Mouse (Mus musculus): Measurements from ENCODE around the gene Mrps18a. TPM values are rescaled to one million over a fixed set of nuclear protein-coding genes. Genes with fewer than 3 reads are reported as not detected.
A peak's percentile ranks its signal among the peaks of the same experiment; 100 is the strongest.

Gene Mrps18a
- 171 and 188 TPM in 2 replicates for polyA plus RNA-seq (2015; fragmentation: Nextera tagmentation; extraction: Ambion mirVana)

DNA sequence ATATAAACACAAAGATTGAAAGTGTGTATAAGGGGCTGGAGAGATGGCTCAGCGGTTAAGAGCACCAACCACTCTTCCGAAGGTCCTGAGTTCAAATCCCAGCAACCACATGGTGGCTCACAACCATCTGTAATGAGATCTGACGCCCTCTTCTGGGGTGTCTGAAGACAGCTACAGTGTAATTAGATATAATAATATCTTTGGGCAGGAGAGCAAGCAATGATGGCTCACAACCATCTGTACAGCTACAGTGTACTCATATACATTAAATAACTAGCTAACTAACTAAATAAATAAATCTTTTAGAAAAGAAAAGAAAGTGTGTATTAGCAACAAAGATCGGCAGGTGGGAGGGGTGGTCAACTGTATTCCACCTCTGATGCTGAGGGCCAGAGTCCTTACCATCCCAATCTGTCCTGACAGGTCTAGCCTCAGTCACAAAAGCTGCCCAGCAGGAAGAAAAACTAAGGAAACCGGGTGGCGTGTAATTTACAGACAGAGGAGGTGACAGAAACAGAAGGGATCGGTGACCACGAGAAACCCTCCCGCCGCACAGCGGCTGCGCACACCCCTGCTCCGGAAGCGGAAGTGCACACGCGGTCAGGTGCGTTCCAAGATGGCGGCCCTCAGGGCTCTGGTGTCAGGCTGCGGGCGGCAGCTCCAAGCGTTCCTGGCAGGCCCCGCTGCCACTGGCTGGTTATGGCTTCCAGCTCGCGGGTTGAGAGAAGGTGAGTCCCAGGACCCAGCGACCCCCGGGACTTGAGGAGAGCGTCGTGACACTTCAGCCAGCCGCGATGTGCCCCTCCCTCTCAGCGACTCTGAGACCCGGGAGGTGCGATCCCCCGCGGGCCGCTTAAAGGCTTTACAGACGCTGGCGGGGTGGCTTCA is at the start of gene Mrps18a:
Gene Mrps18a (plus strand): TSS at position 585 of the 888 bp plus-strand sequence.
- H3K9ac ChIP-seq (ENCODE audit: low read depth, low read length), result peak within 1 kb of the TSS; percentile 81
- peaks cover 9% of the 10 kb centered on the region for H3K4me1 ChIP-seq (replicated peaks; ENCODE audit: insufficient read depth, low read length)
- no peaks in the 10 kb centered on the region for H3K36me3 ChIP-seq (ENCODE audit: insufficient read depth, low read length)
- H3K4me3 ChIP-seq (replicated peaks; ENCODE audit: low read depth, low read length), result peak within 1 kb of the TSS; percentile 70
- 6% methylated on average over 36 of the region's 38 CpGs for WGBS
- peak; percentile 91 for ATAC-seq (replicated peaks; ENCODE audit: low FRiP score, low read depth)
- peak within 1 kb of the TSS; percentile 91 for H3K4me2 ChIP-seq (ENCODE audit: low read length)
- peak; percentile 95 for DNase-seq (ENCODE audit: low spot score)
- H3K27me3 ChIP-seq (ENCODE audit: insufficient read depth, low read length), result no peaks in the 10 kb centered on the region
- no peak for TF ChIP-seq CTCF (IDR thresholded peaks at IDR 0.05; ENCODE audit: low read depth)
- H3K27ac ChIP-seq, result peak within 1 kb of the TSS; percentile 51; the same call in 1 of the 2 replicates
- no peaks in the 10 kb centered on the region for H3K9me3 ChIP-seq (replicated peaks; ENCODE audit: low read length)

DNA sequence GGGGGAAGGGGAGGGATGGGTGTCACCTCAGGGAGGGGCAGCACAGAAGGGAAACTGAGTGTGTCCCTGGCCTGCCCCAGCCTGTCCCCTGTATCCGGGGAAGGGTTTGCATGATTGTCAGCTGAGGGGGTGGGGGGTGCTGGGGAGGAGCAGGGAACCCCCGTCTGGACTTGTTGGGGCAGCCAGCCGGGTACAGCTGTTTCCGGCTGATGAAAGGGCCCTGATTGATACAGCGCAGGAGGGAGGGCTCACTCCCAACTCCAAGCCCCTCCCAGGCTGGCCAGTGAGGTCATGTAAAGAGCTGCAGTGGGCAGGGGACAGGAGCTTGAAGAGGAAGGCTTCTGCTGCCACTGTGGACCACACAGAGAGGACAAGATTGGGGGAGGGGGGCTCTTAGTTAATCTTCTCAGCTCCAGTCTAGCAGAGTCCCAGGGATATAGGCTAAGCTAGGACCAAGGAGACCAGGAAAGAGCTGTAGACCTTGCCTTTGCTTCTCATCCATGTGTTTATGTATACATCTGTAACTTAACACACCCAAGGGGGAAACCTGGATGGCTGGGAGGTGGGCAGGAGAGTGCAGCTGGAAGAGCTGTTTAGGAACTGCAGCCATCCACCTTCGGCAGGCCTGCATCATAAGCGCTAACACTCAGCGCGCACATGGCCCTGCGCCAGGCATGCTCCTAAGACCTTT is 47.4 kb upstream of the Mrps18a start:
- Histone ChIP-seq H3K4me2 (ENCODE audit: low read length) (no peak overlapping the region), H3K4me1 (replicated peaks; ENCODE audit: insufficient read depth, low read length) (peaks cover 11% of the 10 kb centered on the region), H3K9me3 (replicated peaks; ENCODE audit: low read length) (no peaks in the 10 kb centered on the region), H3K27me3 (ENCODE audit: insufficient read depth, low read length) (no peaks in the 10 kb centered on the region), H3K9ac (ENCODE audit: low read depth, low read length) (no peak overlapping the region), H3K36me3 (ENCODE audit: insufficient read depth, low read length) (no peaks in the 10 kb centered on the region), H3K27ac (peak overlapping the region; percentile 10; the same call in 1 of the 2 replicates), H3K4me3 (replicated peaks; ENCODE audit: low read depth, low read length) (no peak overlapping the region)
- peak; percentile 73 for ATAC-seq (replicated peaks; ENCODE audit: low FRiP score, low read depth)
- TF ChIP-seq CTCF (IDR thresholded peaks at IDR 0.05; ENCODE audit: low read depth), result no peak
- DNase-seq (ENCODE audit: low spot score), result peak; percentile 61
- WGBS, result 12% methylated on average over 10 of the region's 10 CpGs

DNA sequence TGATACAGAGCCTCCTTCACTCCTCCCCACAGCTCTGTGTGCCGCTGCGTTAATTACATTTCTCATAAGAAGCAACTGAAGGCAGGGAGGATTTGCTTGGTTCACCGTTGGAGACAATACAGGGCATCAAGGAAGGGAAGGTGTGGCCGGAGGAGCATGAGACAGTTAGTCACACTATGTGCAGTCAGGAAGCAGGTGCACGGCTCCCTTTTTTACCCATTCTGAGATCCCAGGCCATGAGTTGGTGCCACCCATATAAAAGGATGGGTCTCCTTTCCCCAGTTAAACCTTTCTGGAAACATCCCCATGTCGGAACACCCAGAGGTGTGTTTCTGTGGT is 46.8 kb upstream of the Mrps18a start:
- DNase-seq (ENCODE audit: low spot score) (no peak), ATAC-seq (replicated peaks; ENCODE audit: low FRiP score, low read depth) (no peak; the same call in 1 of the 2 replicates)
- Histone ChIP-seq H3K27me3 (ENCODE audit: insufficient read depth, low read length) (no peaks in the 10 kb centered on the region), H3K4me3 (replicated peaks; ENCODE audit: low read depth, low read length) (no peak overlapping the region), H3K9me3 (replicated peaks; ENCODE audit: low read length) (no peaks in the 10 kb centered on the region), H3K36me3 (ENCODE audit: insufficient read depth, low read length) (no peaks in the 10 kb centered on the region), H3K4me2 (ENCODE audit: low read length) (no peak overlapping the region), H3K4me1 (replicated peaks; ENCODE audit: insufficient read depth, low read length) (peaks cover 11% of the 10 kb centered on the region), H3K27ac (no peak overlapping the region), H3K9ac (ENCODE audit: low read depth, low read length) (no peak overlapping the region)
- 34% methylated on average over 6 of the region's 6 CpGs for WGBS
- TF ChIP-seq CTCF (IDR thresholded peaks at IDR 0.05; ENCODE audit: low read depth), result no peak

DNA sequence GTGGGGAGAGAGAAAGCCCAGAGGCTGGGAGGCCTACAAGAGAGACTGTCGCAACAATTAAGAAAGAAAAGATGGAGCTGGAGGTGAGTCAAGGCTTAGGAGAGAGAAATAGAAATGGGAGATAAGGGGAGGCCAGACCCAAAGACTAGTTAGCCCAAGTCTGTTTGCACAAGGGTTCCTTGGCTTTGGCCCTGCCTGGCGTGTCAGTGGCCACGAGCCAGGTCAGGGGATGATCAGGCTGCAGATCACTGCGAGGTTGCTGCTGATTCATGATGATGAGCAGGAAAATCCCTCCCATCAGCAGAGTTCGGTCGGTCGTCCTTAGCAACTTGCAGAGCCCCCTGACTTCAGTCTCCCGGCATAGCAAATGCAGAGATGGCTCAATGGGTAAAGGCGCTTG is 40.7 kb upstream of the Mrps18a start:
- 70% methylated on average over 9 of the region's 9 CpGs for WGBS
- no peak overlapping the region for H3K4me2 ChIP-seq (ENCODE audit: low read length)
- no peak for DNase-seq (ENCODE audit: low spot score)

DNA sequence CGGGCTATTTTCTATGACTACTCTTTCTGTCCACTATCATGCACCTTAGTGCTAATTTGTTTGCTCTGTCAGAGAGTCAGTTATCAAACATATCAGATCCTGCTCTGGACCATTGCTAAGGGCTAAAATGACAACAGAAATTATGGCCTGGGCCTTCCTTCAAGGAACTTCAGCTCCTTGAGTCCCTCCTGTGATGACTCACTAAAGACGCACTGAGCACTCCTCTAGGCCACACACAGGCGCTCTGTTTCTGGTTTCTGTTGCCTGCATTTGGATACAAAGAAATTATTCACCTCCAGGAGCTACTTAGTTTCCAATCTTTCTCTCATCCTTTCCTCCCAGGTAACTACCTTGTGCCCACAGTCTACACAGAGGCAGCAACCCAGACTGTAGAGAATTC is 39.3 kb upstream of the Mrps18a start:
- Histone ChIP-seq H3K27me3 (ENCODE audit: insufficient read depth, low read length) (no peaks in the 10 kb centered on the region), H3K4me3 (replicated peaks; ENCODE audit: low read depth, low read length) (no peak overlapping the region), H3K27ac (no peak overlapping the region), H3K9me3 (replicated peaks; ENCODE audit: low read length) (no peaks in the 10 kb centered on the region), H3K36me3 (ENCODE audit: insufficient read depth, low read length) (no peaks in the 10 kb centered on the region), H3K4me1 (replicated peaks; ENCODE audit: insufficient read depth, low read length) (peaks cover 14% of the 10 kb centered on the region), H3K4me2 (ENCODE audit: low read length) (no peak overlapping the region), H3K9ac (ENCODE audit: low read depth, low read length) (no peak overlapping the region)
- 82% methylated on average over 3 of the region's 3 CpGs for WGBS
- no peak for TF ChIP-seq CTCF (IDR thresholded peaks at IDR 0.05; ENCODE audit: low read depth)
- DNase-seq (ENCODE audit: low spot score) (no peak), ATAC-seq (replicated peaks; ENCODE audit: low FRiP score, low read depth) (no peak)

More for the DNA sequence above, 40.7 kb upstream of the Mrps18a start:
- TF ChIP-seq CTCF (IDR thresholded peaks at IDR 0.05; ENCODE audit: low read depth), result no peak
- no peak overlapping the region for H3K4me3 ChIP-seq (replicated peaks; ENCODE audit: low read depth, low read length)
- H3K27me3 ChIP-seq (ENCODE audit: insufficient read depth, low read length), result no peaks in the 10 kb centered on the region
- no peaks in the 10 kb centered on the region for H3K36me3 ChIP-seq (ENCODE audit: insufficient read depth, low read length)
- ATAC-seq (replicated peaks; ENCODE audit: low FRiP score, low read depth), result no peak
- H3K9me3 ChIP-seq (replicated peaks; ENCODE audit: low read length), result no peaks in the 10 kb centered on the region
- H3K4me1 ChIP-seq (replicated peaks; ENCODE audit: insufficient read depth, low read length), result peaks cover 14% of the 10 kb centered on the region
- H3K9ac ChIP-seq (ENCODE audit: low read depth, low read length), result no peak overlapping the region
- H3K27ac ChIP-seq, result no peak overlapping the region

DNA sequence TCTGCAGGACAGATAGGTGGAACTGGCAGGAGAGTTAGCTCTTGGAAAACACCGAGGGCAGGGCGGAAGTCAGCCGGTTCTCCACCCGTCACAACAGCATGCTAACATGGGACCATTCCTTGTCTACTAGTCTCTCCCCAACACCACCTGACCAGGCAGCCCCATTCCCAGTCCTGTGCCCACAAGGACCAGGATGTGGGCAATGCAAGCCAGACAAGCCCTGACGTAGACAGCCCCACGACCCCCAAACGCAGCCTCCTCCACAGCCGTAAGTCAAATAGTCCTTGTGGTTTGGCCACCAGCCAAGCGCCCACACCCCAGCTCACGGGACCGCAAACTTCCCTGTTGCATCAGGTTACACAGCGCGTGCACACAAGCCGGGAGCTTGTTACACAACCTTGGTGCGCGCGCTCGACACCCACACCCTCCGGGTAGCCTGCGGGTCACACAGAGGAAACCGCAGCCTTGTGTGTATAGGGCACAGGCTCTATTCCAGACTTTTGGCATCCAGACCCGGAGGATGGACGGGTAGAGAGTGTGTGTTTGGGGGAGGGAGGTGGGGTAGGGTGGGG is 37.0 kb upstream of the Mrps18a start:
- Histone ChIP-seq H3K9me3 (replicated peaks; ENCODE audit: low read length) (no peaks in the 10 kb centered on the region), H3K27me3 (ENCODE audit: insufficient read depth, low read length) (no peaks in the 10 kb centered on the region), H3K27ac (no peak overlapping the region; the same call in 1 of the 2 replicates), H3K36me3 (ENCODE audit: insufficient read depth, low read length) (no peaks in the 10 kb centered on the region), H3K4me1 (replicated peaks; ENCODE audit: insufficient read depth, low read length) (peaks cover 14% of the 10 kb centered on the region), H3K9ac (ENCODE audit: low read depth, low read length) (0 out of 2 replicates have a peak overlapping the region, but pooled peaks have one; percentile 8), H3K4me3 (replicated peaks; ENCODE audit: low read depth, low read length) (peak overlapping the region; percentile 19), H3K4me2 (ENCODE audit: low read length) (peak overlapping the region; percentile 51)
- WGBS, result 13% methylated on average over 23 of the region's 23 CpGs
- no peak for TF ChIP-seq CTCF (IDR thresholded peaks at IDR 0.05; ENCODE audit: low read depth)
- DNase-seq (ENCODE audit: low spot score), result peak; percentile 81
- peak; percentile 77 for ATAC-seq (replicated peaks; ENCODE audit: low FRiP score, low read depth)
